Mouse (Mus musculus): ENCODE results near the gene Zan. TPM values are rescaled to one million over a fixed set of nuclear protein-coding genes. Genes with fewer than 3 reads are reported as not detected.

Gene Zan
- polyA plus RNA-seq, 1 experiment from 2014 or later: 0.09 TPM

DNA sequence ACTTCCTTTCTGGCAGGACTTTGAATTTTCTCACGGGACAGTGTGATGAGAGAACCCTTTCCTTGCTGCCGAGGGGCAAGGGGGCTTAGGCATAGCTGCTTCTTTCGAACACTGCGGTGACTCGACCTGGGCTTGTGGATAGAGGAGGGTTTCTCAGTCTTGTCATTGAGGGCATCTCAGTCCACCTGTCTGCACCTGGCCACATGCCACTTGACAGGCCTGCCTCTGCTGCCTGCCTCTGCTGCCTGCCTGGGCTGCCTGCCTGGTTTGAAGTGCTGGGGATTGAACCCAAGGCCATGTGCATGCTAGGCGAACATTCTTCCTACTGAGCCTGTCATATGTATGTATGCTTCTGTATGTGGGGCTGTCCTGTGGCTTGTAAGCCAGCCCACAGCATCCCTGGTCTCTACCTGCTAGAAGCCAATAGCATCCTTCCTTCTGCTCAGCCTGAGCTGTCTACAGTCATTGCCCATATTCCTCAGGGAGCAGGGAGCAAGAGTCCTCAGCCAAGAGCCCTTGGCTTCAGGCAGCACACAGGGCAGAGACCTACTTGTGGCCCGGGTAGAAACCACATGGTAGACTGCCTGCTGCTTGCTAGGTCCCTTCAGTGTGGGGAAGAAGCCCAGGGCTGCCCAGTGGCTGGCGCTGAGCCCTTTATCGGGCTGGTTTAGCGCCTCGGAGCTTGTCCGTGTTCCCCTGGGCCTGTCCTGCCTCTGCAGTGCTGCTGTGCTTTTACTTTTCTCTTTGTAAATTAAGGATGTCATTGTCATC, 37.3 kb upstream of the Zan start:
- H3K9me3 ChIP-seq: no peaks in the 10 kb centered on the region
- ATAC-seq (ENCODE audit: low FRiP score): no peak
- H3K36me3 ChIP-seq (replicated peaks): peaks cover 18% of the 10 kb centered on the region
- peaks cover 47% of the 10 kb centered on the region for H3K4me1 ChIP-seq
- no peak overlapping the region for H3K4me2 ChIP-seq
- no peak overlapping the region; the same call in 1 of the 2 replicates for H3K27ac ChIP-seq
- no peaks in the 10 kb centered on the region for H3K27me3 ChIP-seq
- 89% methylated on average over 12 of the region's 12 CpGs for WGBS
- no peak overlapping the region for H3K4me3 ChIP-seq (replicated peaks)
- H3K9ac ChIP-seq: no peak overlapping the region

DNA sequence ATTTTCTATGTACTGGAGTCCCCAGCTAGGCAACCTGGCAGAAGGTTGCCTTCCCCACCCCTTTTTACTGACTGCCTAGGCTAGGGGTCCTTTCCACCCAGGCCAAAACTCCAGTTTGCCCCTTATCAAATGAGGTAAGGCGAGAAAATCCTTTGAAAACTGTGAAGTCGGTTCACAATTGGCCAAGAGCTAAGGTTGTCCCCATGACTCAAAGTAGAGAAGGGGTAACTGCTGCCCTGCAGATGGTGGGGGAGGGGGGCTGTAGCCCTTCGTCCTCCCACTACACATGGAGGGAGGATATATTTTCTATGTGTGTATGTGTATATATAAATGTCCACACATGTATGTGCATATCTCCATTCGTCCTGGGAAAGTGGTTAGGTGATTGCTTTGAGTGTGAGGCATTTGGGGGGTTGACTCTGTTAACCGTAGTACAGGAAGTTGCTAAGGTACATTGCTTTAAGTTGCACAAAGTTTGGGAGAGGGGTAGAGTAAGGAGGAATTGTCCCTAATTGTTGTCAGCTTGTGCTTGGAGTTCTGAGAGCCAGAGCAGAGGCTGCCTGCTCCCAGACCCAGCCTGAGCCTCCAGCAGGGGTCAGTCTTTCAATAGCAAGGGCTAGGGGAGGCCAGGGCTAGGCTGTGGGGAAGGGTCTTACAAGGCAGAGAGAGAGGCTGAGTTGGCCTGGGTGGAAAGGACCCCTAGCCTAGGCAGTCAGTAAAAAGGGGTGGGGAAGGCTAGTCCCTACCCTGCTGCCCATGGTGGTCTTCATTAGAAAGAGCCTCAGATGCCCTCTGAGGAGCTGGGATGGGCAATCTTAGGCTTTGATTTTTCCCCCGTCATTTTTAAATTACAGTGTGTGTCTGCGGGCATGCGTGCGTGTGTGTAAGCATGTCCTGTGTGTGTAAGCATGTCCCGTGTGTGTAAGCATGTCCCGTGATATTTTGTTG, 36.3 kb upstream of the Zan start:
- Histone ChIP-seq H3K4me3 (replicated peaks) (no peak overlapping the region; the same call in none of the 2 replicates), H3K9ac (peak overlapping the region; percentile 100; the same call in 1 of the 2 replicates), H3K27me3 (no peaks in the 10 kb centered on the region), H3K9me3 (no peaks in the 10 kb centered on the region), H3K4me2 (peak overlapping the region; percentile 5), H3K36me3 (replicated peaks) (peaks cover 10% of the 10 kb centered on the region; the same call in 1 of the 2 replicates), H3K4me1 (peaks cover 47% of the 10 kb centered on the region), H3K27ac (0 out of 2 replicates have a peak overlapping the region, but pooled peaks have one; percentile 13)
- WGBS: 81% methylated on average over 11 of the region's 11 CpGs
- ATAC-seq (ENCODE audit: low FRiP score): peak; percentile 36

DNA sequence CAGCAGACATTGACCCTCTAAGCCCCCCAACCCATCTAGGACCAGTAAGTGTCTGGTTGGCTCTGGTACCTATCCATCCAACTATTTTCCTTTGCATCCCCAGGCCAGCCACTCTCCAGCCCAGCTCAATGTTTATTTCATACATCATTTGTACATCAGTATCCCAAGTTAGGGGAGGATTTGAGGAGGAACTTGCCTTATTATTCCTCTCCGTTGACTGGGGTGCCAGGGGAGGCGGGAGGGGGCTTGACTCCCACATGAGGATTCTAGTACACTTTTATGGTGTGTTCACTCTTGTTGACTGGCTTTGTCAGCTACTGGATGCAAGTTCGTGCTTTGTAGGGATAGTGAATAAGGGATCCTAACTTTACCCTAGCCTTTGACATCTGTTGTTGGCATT, 34.8 kb upstream of the Zan start:
- H3K9me3 ChIP-seq: no peaks in the 10 kb centered on the region
- H3K4me3 ChIP-seq (replicated peaks): peak overlapping the region; percentile 100
- peak overlapping the region; percentile 89; the same call in 1 of the 2 replicates for H3K27ac ChIP-seq
- H3K27me3 ChIP-seq: no peaks in the 10 kb centered on the region
- 71% methylated on average over 3 of the region's 3 CpGs for WGBS
- H3K9ac ChIP-seq: peak overlapping the region; percentile 100
- H3K4me1 ChIP-seq: peaks cover 47% of the 10 kb centered on the region
- H3K4me2 ChIP-seq: peak overlapping the region; percentile 92
- H3K36me3 ChIP-seq (replicated peaks): peaks cover 6% of the 10 kb centered on the region; the same call in 1 of the 2 replicates
- ATAC-seq (ENCODE audit: low FRiP score): no peak

DNA sequence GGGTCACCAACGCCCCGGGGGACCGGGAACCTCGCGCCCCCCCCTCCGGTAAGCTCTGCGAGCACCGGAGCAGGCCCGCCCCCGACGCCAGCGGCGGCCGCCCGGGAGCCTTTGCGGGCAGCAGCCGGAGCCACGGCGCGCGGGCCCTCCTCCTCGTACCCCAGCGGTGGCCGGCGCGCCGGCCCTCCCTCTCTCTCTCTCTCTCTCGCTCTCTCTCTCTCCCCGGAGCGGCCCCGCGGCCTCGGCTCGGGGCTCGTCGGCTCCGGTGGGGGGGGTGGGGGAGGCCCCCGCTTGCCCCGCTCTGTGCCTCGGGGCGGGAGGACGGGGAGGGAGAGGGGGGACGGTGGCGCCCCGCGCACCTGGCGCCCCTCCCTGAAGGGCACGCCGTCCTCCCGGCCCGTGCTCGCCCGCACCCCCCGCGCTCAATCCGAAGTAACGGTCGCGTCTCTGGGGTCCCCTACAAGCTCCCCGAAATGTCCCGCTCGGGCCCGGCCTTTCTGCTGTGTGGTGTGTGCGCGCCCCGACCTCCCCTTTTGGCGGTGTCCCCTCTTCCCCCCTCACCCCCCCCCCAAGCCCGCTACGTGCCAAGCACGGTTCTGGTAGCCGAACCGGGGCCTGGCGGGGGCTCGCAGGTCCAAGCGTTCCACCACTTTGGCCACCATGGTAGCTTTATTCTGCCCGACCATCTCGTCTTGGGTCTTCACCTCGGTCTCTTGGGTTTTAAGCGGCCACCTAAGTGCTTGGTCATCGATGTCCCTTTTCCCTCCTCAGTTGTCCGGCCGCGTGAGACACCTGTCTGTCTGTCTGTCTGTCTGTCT, 33.9 kb upstream of the Zan start:
- Histone ChIP-seq H3K27me3 (no peaks in the 10 kb centered on the region), H3K4me3 (replicated peaks) (peak overlapping the region; percentile 100), H3K9ac (peak overlapping the region; percentile 100), H3K27ac (peak overlapping the region; percentile 89), H3K4me2 (peak overlapping the region; percentile 92), H3K36me3 (replicated peaks) (peaks cover 6% of the 10 kb centered on the region; the same call in 1 of the 2 replicates), H3K9me3 (no peaks in the 10 kb centered on the region), H3K4me1 (peaks cover 41% of the 10 kb centered on the region)
- 1% methylated on average over 33 of the region's 83 CpGs for WGBS
- peak; percentile 52 for ATAC-seq (ENCODE audit: low FRiP score)

DNA sequence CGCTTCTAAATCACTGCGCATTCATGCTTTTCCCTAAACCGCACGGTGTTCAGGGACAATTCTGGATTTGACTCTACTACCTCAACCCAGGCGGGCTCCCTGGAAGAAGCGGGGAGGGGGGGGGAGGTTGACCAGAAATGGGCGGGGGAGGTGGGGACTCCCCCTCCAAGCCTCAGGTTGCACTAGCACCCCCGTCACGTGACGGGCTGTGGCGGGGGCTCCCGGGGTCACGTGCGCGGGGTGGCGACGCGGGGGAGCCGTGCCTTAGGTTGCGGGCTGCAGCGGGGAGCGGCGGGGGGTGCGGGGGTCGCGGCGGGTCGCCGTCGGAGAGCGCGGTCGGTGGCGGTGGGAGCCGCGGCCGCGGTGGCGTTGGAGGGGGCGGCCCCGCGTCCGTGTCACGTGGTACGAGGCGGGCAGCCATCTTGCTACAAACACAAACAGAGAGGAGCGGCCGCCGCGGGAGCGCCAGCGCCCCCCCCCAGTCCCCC, 33.2 kb upstream of the Zan start:
- H3K27me3 ChIP-seq: no peaks in the 10 kb centered on the region
- H3K9me3 ChIP-seq: no peaks in the 10 kb centered on the region
- H3K27ac ChIP-seq: peak overlapping the region; percentile 89
- ATAC-seq (ENCODE audit: low FRiP score): peak; percentile 87
- peak overlapping the region; percentile 100 for H3K4me3 ChIP-seq (replicated peaks)
- peak overlapping the region; percentile 92 for H3K4me2 ChIP-seq
- WGBS: 3% methylated on average over 37 of the region's 52 CpGs
- H3K9ac ChIP-seq: peak overlapping the region; percentile 100
- peaks cover 40% of the 10 kb centered on the region for H3K4me1 ChIP-seq
- H3K36me3 ChIP-seq (replicated peaks): peaks cover 6% of the 10 kb centered on the region; the same call in 1 of the 2 replicates

DNA sequence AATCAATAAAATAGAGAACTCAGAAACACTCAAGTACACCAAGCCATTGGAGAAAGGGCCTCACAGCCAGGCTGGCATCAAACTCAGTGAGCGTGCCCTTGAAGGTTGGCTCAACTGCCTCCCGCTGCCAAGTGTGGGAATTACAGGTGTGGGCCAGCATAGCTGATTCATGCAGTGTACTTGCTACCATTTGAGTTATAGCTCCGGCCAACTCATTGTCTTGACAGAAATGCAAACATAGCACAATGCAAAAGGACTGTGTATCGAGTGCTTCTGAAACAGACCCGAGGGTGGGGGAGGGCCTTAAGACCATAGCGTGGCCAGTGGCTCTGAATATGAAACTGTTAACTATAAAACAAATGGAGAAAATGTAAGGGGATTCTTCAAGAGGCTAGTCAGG, 27.2 kb upstream of the Zan start:
- peaks cover 20% of the 10 kb centered on the region for H3K4me1 ChIP-seq
- no peaks in the 10 kb centered on the region for H3K27me3 ChIP-seq
- WGBS: 89% methylated on average over 6 of the region's 6 CpGs
- no peak for ATAC-seq (ENCODE audit: low FRiP score)
- no peaks in the 10 kb centered on the region for H3K36me3 ChIP-seq (replicated peaks)
- no peak overlapping the region for H3K27ac ChIP-seq
- no peak overlapping the region for H3K4me3 ChIP-seq (replicated peaks)
- H3K9ac ChIP-seq: 0 out of 2 replicates have a peak overlapping the region, but pooled peaks have one; percentile 18
- no peaks in the 10 kb centered on the region for H3K9me3 ChIP-seq
- no peak overlapping the region for H3K4me2 ChIP-seq

DNA sequence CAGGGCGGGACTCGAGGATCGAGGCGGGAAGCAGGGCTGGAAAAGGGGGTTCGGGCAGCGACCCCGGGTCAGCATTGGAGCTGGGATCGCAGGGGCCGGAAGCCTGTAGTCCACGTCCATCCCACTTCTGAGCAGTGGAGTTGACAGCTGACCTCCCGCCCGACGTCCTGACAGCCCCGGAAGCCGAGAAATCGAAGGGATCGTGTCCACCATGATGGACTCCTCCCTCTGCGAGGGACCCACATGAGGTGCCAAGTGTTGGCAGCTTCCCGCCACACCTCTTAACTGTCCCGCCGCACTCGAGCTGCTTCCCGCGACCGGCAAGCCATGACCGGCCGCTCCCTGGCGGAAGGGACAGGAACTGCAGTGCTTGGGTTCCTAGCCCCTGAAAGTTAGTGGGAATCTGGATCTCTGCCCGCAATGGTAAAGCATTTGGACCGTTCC, 25.8 kb upstream of the Zan start:
- peak; percentile 81 for ATAC-seq (ENCODE audit: low FRiP score)
- Histone ChIP-seq H3K4me1 (peaks cover 20% of the 10 kb centered on the region), H3K27ac (peak overlapping the region; percentile 89)

DNA sequence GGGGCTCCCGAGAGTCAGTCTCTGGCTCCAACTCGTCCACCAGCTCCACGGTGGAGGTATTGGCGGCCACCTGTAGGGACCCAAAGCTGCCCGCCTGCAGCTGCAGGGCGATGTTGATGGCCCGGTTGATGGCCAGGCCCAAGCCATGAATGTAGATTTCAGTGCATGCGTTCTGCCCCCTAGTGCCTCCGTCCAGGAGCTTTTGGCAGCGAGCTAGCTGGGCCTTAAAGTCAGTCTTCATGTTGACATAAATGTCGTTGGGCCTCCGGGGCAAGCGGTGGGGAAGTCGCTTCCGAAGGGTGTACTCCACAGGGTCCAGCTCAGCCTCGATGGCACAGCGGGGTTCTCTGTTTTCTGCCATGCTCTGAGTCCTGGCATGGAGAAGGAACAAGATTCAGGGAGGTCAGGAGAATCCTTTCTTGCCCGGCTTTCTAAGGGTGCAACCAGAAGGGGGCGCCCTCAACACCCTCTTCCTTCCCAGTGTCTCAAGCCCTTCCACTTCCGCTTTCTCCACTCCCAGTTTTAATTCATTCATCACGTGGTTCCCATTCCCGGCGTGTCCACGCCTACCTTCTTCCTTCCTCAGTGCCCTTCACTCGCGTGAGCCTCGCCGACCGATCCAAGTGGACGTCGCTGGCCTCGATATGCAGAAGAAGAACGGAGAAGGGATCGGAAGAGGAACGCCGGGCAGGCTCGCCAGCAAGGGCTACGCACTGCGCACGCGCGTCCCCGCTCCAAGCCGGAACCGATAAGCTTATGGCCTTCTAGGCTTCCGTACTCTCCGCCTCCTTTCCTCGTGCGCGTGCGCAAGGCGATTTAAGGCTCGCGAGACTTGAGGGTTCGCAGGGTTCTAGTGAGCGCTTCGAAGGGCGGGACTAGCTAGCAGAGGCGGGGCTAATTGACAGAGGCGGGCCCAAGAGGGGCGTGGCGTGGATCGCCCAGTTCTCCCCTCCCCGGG, 25.1 kb upstream of the Zan start, which contains the start of gene Pop7:
Gene Pop7, minus strand, starts transcription at position 810 of the 958 bp plus-strand sequence.
- Histone ChIP-seq H3K9ac (peak within 1 kb of the TSS; percentile 79), H3K4me3 (replicated peaks) (peak within 1 kb of the TSS; percentile 59), H3K4me2 (peak within 1 kb of the TSS; percentile 87), H3K4me1 (peaks cover 20% of the 10 kb centered on the region), H3K27me3 (no peaks in the 10 kb centered on the region), H3K27ac (peak within 1 kb of the TSS; percentile 96), H3K36me3 (replicated peaks) (no peaks in the 10 kb centered on the region), H3K9me3 (no peaks in the 10 kb centered on the region)
- WGBS: 3% methylated on average over 64 of the region's 64 CpGs
- ATAC-seq (ENCODE audit: low FRiP score): peak; percentile 96

More for the DNA sequence above, 25.8 kb upstream of the Zan start:
- Histone ChIP-seq H3K27me3 (no peaks in the 10 kb centered on the region), H3K4me3 (replicated peaks) (peak overlapping the region; percentile 59), H3K9me3 (no peaks in the 10 kb centered on the region), H3K9ac (peak overlapping the region; percentile 63), H3K4me2 (peak overlapping the region; percentile 87), H3K36me3 (replicated peaks) (no peaks in the 10 kb centered on the region)
- WGBS: 0% methylated on average over 30 of the region's 30 CpGs

DNA sequence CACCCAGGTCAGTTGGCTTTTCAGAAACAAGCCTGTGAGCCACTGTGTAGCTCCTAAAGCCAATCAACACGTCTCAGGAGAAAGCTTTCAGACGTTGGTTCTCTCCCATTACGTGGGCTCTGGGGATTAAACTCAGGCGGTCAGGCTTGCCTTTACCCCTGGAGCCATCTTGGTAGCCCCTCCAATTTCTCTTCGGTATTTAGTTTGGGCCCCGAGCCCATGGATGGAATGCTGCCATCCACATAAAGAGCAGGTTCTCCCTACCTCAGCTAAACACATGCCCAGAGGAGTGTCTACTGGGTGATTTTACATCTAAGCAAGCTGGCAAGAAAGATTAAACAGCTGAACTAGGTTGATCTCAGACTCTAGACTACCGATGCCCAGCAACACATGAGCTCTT, 23.3 kb upstream of the Zan start:
- H3K4me1 ChIP-seq: peaks cover 20% of the 10 kb centered on the region
- no peak for ATAC-seq (ENCODE audit: low FRiP score)
- H3K4me3 ChIP-seq (replicated peaks): no peak overlapping the region
- H3K9ac ChIP-seq: no peak overlapping the region
- no peaks in the 10 kb centered on the region for H3K36me3 ChIP-seq (replicated peaks)
- H3K4me2 ChIP-seq: no peak overlapping the region
- no peaks in the 10 kb centered on the region for H3K9me3 ChIP-seq
- no peaks in the 10 kb centered on the region for H3K27me3 ChIP-seq
- WGBS: 97% methylated on average over 7 of the region's 7 CpGs
- H3K27ac ChIP-seq: no peak overlapping the region

DNA sequence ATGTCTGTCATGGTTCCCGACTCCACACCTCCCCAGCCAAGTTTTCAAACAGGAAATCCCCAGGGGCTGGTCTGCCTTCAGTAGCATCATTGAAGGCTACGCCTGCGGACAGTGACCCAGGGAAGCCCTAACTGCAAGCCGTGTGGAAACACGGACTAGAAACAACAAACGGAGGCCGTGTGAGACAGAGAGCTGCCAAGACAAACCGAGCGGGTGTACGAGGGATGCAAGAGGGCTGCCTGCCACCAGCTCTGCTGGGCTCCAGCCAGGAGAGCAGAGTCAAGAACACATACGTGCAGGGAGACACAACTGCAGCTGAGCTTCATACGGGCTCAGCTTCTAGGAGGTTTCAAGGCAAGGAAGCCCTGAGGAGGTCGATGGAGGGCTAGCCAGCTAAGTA, 17.0 kb upstream of the Zan start:
- no peak overlapping the region for H3K9ac ChIP-seq

More for the DNA sequence above, 17.0 kb upstream of the Zan start:
- Histone ChIP-seq H3K4me1 (no peaks in the 10 kb centered on the region), H3K9me3 (no peaks in the 10 kb centered on the region), H3K4me2 (no peak overlapping the region), H3K36me3 (replicated peaks) (no peaks in the 10 kb centered on the region), H3K27me3 (no peaks in the 10 kb centered on the region), H3K27ac (no peak overlapping the region), H3K4me3 (replicated peaks) (no peak overlapping the region)
- no peak for ATAC-seq (ENCODE audit: low FRiP score)
- 84% methylated on average over 13 of the region's 13 CpGs for WGBS

All from forebrain, embryonic 12.5 days (tissue).